Mouse (Mus musculus) intestine, embryonic 15.5 days (tissue): ENCODE measurements at regions not wholly inside any gene's neighbourhood (a gene's known extent, or its start where the extent isn't known, plus 50 kb on each side); places are given as distances from the start of the nearest gene placed in this dataset.

Experiments used
- ATAC-seq: fragments of 200-750 bp; cut with Nextera tagmentation; 2 replicates; pipeline ENCODE4 v1.8.0; 2017; ENCODE audit warnings: moderate TSS enrichment, moderate library complexity
- H3K27ac ChIP-seq: fragments of 300-500 bp; sonication (generic); 2 replicates; pipeline ENCODE4 v1.5.1; 2015; ENCODE audit warnings: mild to moderate bottlenecking, inconsistent platforms
- H3K27me3 ChIP-seq: fragments of 300-500 bp; sonication (generic); replicated peaks from 2 replicates; pipeline ENCODE4 v1.6.1; 2015; ENCODE audit warnings: inconsistent platforms
- H3K36me3 ChIP-seq: fragments of 300-500 bp; sonication (generic); 2 replicates; pipeline ENCODE4 v1.6.1; 2015; ENCODE audit warnings: inconsistent platforms
- H3K4me1 ChIP-seq: fragments of 300-500 bp; sonication (generic); replicated peaks from 2 replicates; pipeline ENCODE4 v1.6.1; 2015; ENCODE audit warnings: inconsistent platforms
- H3K4me2 ChIP-seq: fragments of 300-500 bp; sonication (generic); replicated peaks from 2 replicates; pipeline ENCODE4 v1.6.1; 2015; ENCODE audit warnings: mild to moderate bottlenecking, inconsistent platforms
- H3K4me3 ChIP-seq: fragments of 300-500 bp; sonication (generic); replicated peaks from 2 replicates; pipeline ENCODE4 v1.5.1; 2015; ENCODE audit warnings: inconsistent platforms
- H3K9ac ChIP-seq: fragments of 300-500 bp; sonication (generic); 2 replicates; pipeline ENCODE4 v1.6.1; 2015; ENCODE audit warnings: inconsistent platforms
- H3K9me3 ChIP-seq: fragments of 300-500 bp; sonication (generic); 2 replicates; pipeline ENCODE4 v1.6.1; 2016; ENCODE audit warnings: inconsistent platforms
- WGBS: fragments of 180-500 bp; shearing (Covaris S2); methylation state at CpG from one replicate; pipeline ENCODE4 v1.1.7; 2015; 5-methylcytosine and 5-hydroxymethylcytosine counted together

GRCm38 (mm10) chr8:82469824-82470223 is 66.8 kb upstream of the Il15 start:
- no peak for ATAC-seq
- Histone ChIP-seq H3K4me1 (no peaks in the 10 kb centered on the region), H3K9me3 (no peaks in the 10 kb centered on the region), H3K36me3 (no peaks in the 10 kb centered on the region), H3K27me3 (no peaks in the 10 kb centered on the region), H3K4me2 (no peak overlapping the region), H3K27ac (no peak overlapping the region), H3K4me3 (no peak overlapping the region), H3K9ac (no peak overlapping the region)

GRCm38 (mm10) chr8:82462841-82463240 is 59.8 kb upstream of the Il15 start:
- H3K27me3 ChIP-seq, result no peaks in the 10 kb centered on the region
- H3K4me1 ChIP-seq, result no peaks in the 10 kb centered on the region
- H3K27ac ChIP-seq, result no peak overlapping the region
- H3K9me3 ChIP-seq, result no peaks in the 10 kb centered on the region
- H3K36me3 ChIP-seq, result no peaks in the 10 kb centered on the region
- no peak overlapping the region for H3K9ac ChIP-seq
- H3K4me3 ChIP-seq, result no peak overlapping the region
- H3K4me2 ChIP-seq, result no peak overlapping the region
- no peak for ATAC-seq

- H3K9ac ChIP-seq, result no peak overlapping the region
- H3K36me3 ChIP-seq, result no peaks in the 10 kb centered on the region
- no peaks in the 10 kb centered on the region for H3K27me3 ChIP-seq
- H3K4me1 ChIP-seq, result no peaks in the 10 kb centered on the region
- ATAC-seq, result no peak
- H3K9me3 ChIP-seq, result no peaks in the 10 kb centered on the region
- no peak overlapping the region for H3K27ac ChIP-seq
- H3K4me3 ChIP-seq, result no peak overlapping the region
- H3K4me2 ChIP-seq, result no peak overlapping the region
Measured at GRCm38 (mm10) chr8:82459007-82459406, 56.0 kb upstream of the Il15 start.

DNA sequence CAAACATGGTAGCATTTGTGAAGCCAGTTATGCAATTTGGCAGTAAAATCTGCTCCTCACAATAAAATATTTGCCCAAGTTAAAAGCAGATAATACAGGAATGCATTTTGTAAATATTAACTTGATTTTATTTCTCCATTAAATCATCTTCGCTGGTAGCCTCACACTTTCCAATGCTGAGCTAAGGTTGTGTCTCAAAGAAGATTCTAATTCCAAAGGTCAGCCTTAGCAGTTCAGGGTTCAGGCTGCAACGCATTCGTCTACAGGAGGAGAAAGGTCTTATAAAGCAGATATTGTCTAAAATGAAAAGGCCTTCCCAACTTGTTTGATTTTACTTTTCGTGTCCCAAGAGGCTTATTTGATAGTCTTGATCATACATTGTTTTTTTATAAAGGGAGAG is 51.0 kb upstream of the Il15 start:
- no peaks in the 10 kb centered on the region for H3K4me1 ChIP-seq
- ATAC-seq, result no peak
- H3K36me3 ChIP-seq, result no peaks in the 10 kb centered on the region
- H3K4me3 ChIP-seq, result no peak overlapping the region
- no peak overlapping the region for H3K27ac ChIP-seq
- H3K9ac ChIP-seq, result no peak overlapping the region
- H3K9me3 ChIP-seq, result no peaks in the 10 kb centered on the region
- H3K27me3 ChIP-seq, result no peaks in the 10 kb centered on the region
- WGBS, result 60% methylated on average over 4 of the region's 4 CpGs
- no peak overlapping the region for H3K4me2 ChIP-seq
